Mouse (Mus musculus) cortical plate, adult 2 months (tissue): ENCODE data around the gene Cdh4. TPM values are rescaled to one million over a fixed set of nuclear protein-coding genes. Genes with fewer than 3 reads are reported as not detected.
A peak's percentile ranks its signal among the peaks of the same experiment; 100 is the strongest.

Experiments
- H3K27ac ChIP-seq: fragments of 200-500 bp; 2 replicates; pipeline ENCODE4 v1.5.1; 2012; ENCODE audit warnings: low read length, control low read depth, inconsistent platforms; ENCODE audit not compliant: insufficient read depth
- H3K4me1 ChIP-seq: fragments of 200-500 bp; 2 replicates; pipeline ENCODE4 v1.6.1; 2011; ENCODE audit warnings: low read length; ENCODE audit not compliant: control insufficient read depth, insufficient read depth
- H3K4me3 ChIP-seq: fragments of 200-500 bp; 2 replicates; pipeline ENCODE4 v1.5.1; 2011; ENCODE audit warnings: mild to moderate bottlenecking, low read length, control low read depth; ENCODE audit not compliant: insufficient read depth
- CTCF ChIP-seq: fragments of 200-500 bp; IDR thresholded peaks from 2 replicates; pipeline ENCODE4 v1.5.1; 2011; ENCODE audit warnings: mild to moderate bottlenecking, control low read depth, low read length; ENCODE audit not compliant: insufficient read depth; ENCODE audit errors: extremely low read depth
- POLR2A ChIP-seq: fragments of 200-500 bp; IDR thresholded peaks from 2 replicates; pipeline ENCODE4 v1.6.1; 2011; ENCODE audit warnings: mild to moderate bottlenecking, low read length, control low read depth; ENCODE audit not compliant: insufficient read depth; ENCODE audit errors: extremely low read depth
- polyA plus RNA-seq: library from polyadenylated mRNA; depleted of rRNA; stranded (reverse); fragments of >200 nt; gene quantifications from 2 replicates; pipeline ENCODE4 v1.2.3, GENCODE M21; 2012

The Cdh4 gene
- polyA plus RNA-seq, 1 experiment: 5.2 TPM

GRCm38 (mm10) chr2:179640576-179641301, 198.5 kb downstream of the Cdh4 start:
- no peak for TF ChIP-seq CTCF
- no peak for TF ChIP-seq POLR2A
- Histone ChIP-seq H3K4me1 (no peaks in the 10 kb centered on the region), H3K4me3 (no peak overlapping the region), H3K27ac (no peak overlapping the region)

GRCm38 (mm10) chr2:179648573-179649263, 206.5 kb downstream of the Cdh4 start:
- Histone ChIP-seq H3K4me3 (peak overlapping the region; percentile 34), H3K4me1 (no peaks in the 10 kb centered on the region; the same call in 1 of the 2 replicates), H3K27ac (no peak overlapping the region)
- TF ChIP-seq POLR2A: no peak
- no peak for TF ChIP-seq CTCF

GRCm38 (mm10) chr2:179649370-179649769, 207.1 kb downstream of the Cdh4 start:
- Histone ChIP-seq H3K4me1 (no peaks in the 10 kb centered on the region; the same call in 1 of the 2 replicates), H3K27ac (no peak overlapping the region), H3K4me3 (peak overlapping the region; percentile 34; the same call in 1 of the 2 replicates)
- TF ChIP-seq POLR2A (no peak), CTCF (no peak)

- Histone ChIP-seq H3K4me3 (no peak overlapping the region), H3K27ac (no peak overlapping the region), H3K4me1 (no peaks in the 10 kb centered on the region; the same call in 1 of the 2 replicates)
- TF ChIP-seq POLR2A (no peak), CTCF (no peak)
These were observed 207.9 kb downstream of the Cdh4 start for GRCm38 (mm10) chr2:179650168-179650567.

GRCm38 (mm10) chr2:179655506-179655905, 213.3 kb downstream of the Cdh4 start:
- no peaks in the 10 kb centered on the region for H3K4me1 ChIP-seq
- no peak overlapping the region for H3K4me3 ChIP-seq
- TF ChIP-seq POLR2A (no peak), CTCF (no peak)
- no peak overlapping the region for H3K27ac ChIP-seq

GRCm38 (mm10) chr2:179659254-179659653, 217.0 kb downstream of the Cdh4 start:
- no peak overlapping the region for H3K27ac ChIP-seq
- TF ChIP-seq POLR2A (no peak), CTCF (no peak)
- no peak overlapping the region for H3K4me3 ChIP-seq
- no peaks in the 10 kb centered on the region for H3K4me1 ChIP-seq

GRCm38 (mm10) chr2:179661998-179662714, 219.9 kb downstream of the Cdh4 start:
- Histone ChIP-seq H3K4me3 (no peak overlapping the region), H3K27ac (no peak overlapping the region), H3K4me1 (no peaks in the 10 kb centered on the region)
- no peak for TF ChIP-seq POLR2A
- TF ChIP-seq CTCF: no peak

GRCm38 (mm10) chr2:179662739-179663138, 220.5 kb downstream of the Cdh4 start:
- H3K27ac ChIP-seq: no peak overlapping the region
- TF ChIP-seq CTCF (no peak), POLR2A (no peak)
- no peak overlapping the region for H3K4me3 ChIP-seq
- no peaks in the 10 kb centered on the region for H3K4me1 ChIP-seq

- TF ChIP-seq CTCF (no peak), POLR2A (no peak)
- H3K27ac ChIP-seq: no peak overlapping the region
- no peak overlapping the region for H3K4me3 ChIP-seq
- no peaks in the 10 kb centered on the region for H3K4me1 ChIP-seq
These were observed 221.4 kb downstream of the Cdh4 start for GRCm38 (mm10) chr2:179663652-179664051.
